Mouse (Mus musculus): Measurements from ENCODE around the gene Fbxl8.

GRCm38 (mm10) chr8:105312891-105313481 lies 48.5 kb downstream of the Fbxl8 start:
- TF ChIP-seq CTCF (IDR thresholded peaks at IDR 0.05) (no peak), EP300 (IDR thresholded peaks at IDR 0.05; ENCODE audit: insufficient read depth, low read depth, low read length) (0 out of 2 replicates have a peak, but pooled peaks have one; percentile 6)
